Mouse (Mus musculus) stomach, embryonic 16.5 days (tissue): ENCODE measurements around the gene Mrps2. TPM values are rescaled to one million over a fixed set of nuclear protein-coding genes. Genes with fewer than 3 reads are reported as not detected.

Experiments used
- polyA plus RNA-seq: library from polyadenylated mRNA; unstranded; fragments of >200 nt; fragmentation: Nextera tagmentation; extraction: Ambion mirVana; gene quantifications from 2 replicates; pipeline ENCODE4 v1.2.1, GENCODE M21; 2015

Mrps2 gene
- polyA plus RNA-seq, 1 experiment from 2014 or later = 54.0 TPM

Other genes with a start within 250 kb of the Mrps2 start
- gene Ppp1r26, start 21.3 kb upstream of the Mrps2 start, polyA plus RNA-seq = 3.3 and 4.2 TPM in 2 replicates
- 0.80 and 0.99 TPM in 2 replicates for gene 1700007K13Rik, start 1.7 kb upstream of the Mrps2 start, polyA plus RNA-seq
- gene Gbgt1, start 28.8 kb downstream of the Mrps2 start, polyA plus RNA-seq = 3.2 and 3.5 TPM in 2 replicates
- gene Gm10134, start 38.0 kb downstream of the Mrps2 start, polyA plus RNA-seq = 7.4 and 8.9 TPM in 2 replicates
- 24.6 and 28.2 TPM in 2 replicates for gene Ralgds, start 45.1 kb downstream of the Mrps2 start, polyA plus RNA-seq
- 562 and 718 TPM in 2 replicates for gene Cel, start 95.3 kb downstream of the Mrps2 start, polyA plus RNA-seq
- gene Gtf3c5, start 115.7 kb downstream of the Mrps2 start, polyA plus RNA-seq = 37.2 and 38.2 TPM in 2 replicates
- 4.3 and 6.5 TPM in 2 replicates for gene Gfi1b, start 153.9 kb downstream of the Mrps2 start, polyA plus RNA-seq
- 16.5 and 18.8 TPM in 2 replicates for gene Tsc1, start 173.2 kb downstream of the Mrps2 start, polyA plus RNA-seq
- 1.3 and 1.5 TPM in 2 replicates for gene Spaca9, start 231.7 kb downstream of the Mrps2 start, polyA plus RNA-seq
- 0.46 and 1.2 TPM in 2 replicates for gene Ak8, start 232.1 kb downstream of the Mrps2 start, polyA plus RNA-seq